Mouse (Mus musculus) cerebellum, adult 11 months (tissue): ENCODE measurements around the gene Setd2.

Source experiments
- DNase-seq: peaks from one replicate; pipeline ENCODE4 v3.0.0; 2022

Gene Setd2

GRCm38 (mm10) chr9:110654726-110655650 is 122.6 kb downstream of the Setd2 start:
- no peak for DNase-seq

GRCm38 (mm10) chr9:110655651-110656007 is 123.2 kb downstream of the Setd2 start:
- DNase-seq, result no peak

- peak; percentile 97 for DNase-seq
Measured at GRCm38 (mm10) chr9:110656249-110657221, 124.1 kb downstream of the Setd2 start, which contains the start of gene Ccdc12. Gene Ccdc12 (plus strand): TSS chr9:110656503.

GRCm38 (mm10) chr9:110657474-110658078 is 125.2 kb downstream of the Setd2 start:
- no peak for DNase-seq

GRCm38 (mm10) chr9:110659521-110659920 is 127.1 kb downstream of the Setd2 start:
- no peak for DNase-seq

GRCm38 (mm10) chr9:110660208-110660607 is 127.8 kb downstream of the Setd2 start:
- no peak for DNase-seq

- no peak for DNase-seq
Measured at GRCm38 (mm10) chr9:110660856-110661612, 128.6 kb downstream of the Setd2 start.

GRCm38 (mm10) chr9:110662844-110663243 is 130.4 kb downstream of the Setd2 start:
- no peak for DNase-seq

- DNase-seq, result no peak
Measured at GRCm38 (mm10) chr9:110665912-110666311, 133.5 kb downstream of the Setd2 start.

- no peak for DNase-seq
Measured at GRCm38 (mm10) chr9:110666374-110666773, 134.0 kb downstream of the Setd2 start.

GRCm38 (mm10) chr9:110667219-110667836 is 134.9 kb downstream of the Setd2 start:
- DNase-seq, result no peak
